Mouse (Mus musculus) megakaryocyte, embryonic 14.5 days (primary cell): Measurements from ENCODE around the gene Dexi.

Experiments used
- FLI1 ChIP-seq: IDR thresholded peaks from 2 replicates; pipeline ENCODE4 v1.6.1; 2012; ENCODE audit warnings: low read length, inconsistent platforms, mixed read lengths
- GATA1 ChIP-seq: IDR thresholded peaks from 3 replicates; pipeline ENCODE4 v1.6.1; 2012; ENCODE audit warnings: mixed read lengths, low read length, inconsistent platforms, borderline replicate concordance

- TF ChIP-seq GATA1 (no peak), FLI1 (no peak)
These were observed 52.2 kb downstream of the Dexi start for GRCm38 (mm10) chr16:10490503-10491150.
